Mouse (Mus musculus): Measurements from ENCODE around the gene Mageh1. TPM values are rescaled to one million over a fixed set of nuclear protein-coding genes. Genes with fewer than 3 reads are reported as not detected.
A peak's percentile ranks its signal among the peaks of the same experiment; 100 is the strongest.
"Not testable (repeated sequence)": the region's sequence is repeated elsewhere in the genome, so short reads cannot be mapped to it uniquely, and the experiment has no call there.

Mageh1 gene
- 10 to 100 TPM; 65.2 to 73.0 TPM for total RNA-seq (2021)

DNA sequence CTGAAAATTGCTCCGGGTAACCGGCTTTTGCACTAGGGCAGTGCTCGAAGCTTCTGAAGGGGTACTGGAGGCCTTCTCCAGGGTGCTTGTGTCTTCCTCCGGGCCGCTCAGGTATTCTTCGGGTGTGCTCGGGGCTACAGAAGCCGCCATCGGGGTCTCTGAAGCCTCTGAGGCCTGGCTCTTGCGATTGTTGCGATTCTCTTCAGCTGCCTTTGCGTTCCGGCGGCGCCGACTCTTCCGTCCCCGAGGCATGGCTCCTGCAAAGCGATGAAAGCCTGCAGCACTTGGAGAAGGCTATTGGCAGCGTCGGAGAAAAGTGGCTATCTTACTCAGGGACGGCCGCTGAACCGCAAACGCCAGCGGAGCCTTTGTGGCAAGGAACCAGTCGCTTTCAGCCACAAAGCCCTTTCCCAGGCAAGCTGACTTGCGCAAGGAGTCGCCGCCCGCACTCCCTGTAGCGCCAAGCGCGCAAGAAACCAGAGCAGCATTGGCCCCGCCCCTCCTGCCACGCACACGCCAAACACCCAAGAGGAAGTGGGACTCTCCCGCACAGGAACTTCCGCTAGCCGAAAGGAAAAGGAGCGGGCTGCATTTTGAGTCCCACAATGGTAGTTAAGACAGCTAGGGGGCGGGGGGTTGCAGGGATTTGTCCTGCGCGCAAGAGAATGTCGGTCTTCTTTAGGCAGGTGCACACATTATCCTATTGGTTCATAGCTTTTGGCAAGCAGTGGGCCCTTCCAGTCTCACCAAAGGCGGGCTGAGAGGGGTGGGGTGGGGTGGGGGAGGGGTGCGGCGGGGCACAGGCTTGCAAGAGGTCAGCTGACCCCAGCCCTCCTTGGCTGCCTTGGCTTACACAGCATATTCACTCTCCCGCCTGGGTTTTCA is at the start of gene Mageh1:
Gene Mageh1, minus strand, starts transcription at position 489 of the 885 bp plus-strand sequence.
- peak; percentile 89 for DNase-seq
- intact Hi-C loops (cut with DNase I), result no loop called here

DNA sequence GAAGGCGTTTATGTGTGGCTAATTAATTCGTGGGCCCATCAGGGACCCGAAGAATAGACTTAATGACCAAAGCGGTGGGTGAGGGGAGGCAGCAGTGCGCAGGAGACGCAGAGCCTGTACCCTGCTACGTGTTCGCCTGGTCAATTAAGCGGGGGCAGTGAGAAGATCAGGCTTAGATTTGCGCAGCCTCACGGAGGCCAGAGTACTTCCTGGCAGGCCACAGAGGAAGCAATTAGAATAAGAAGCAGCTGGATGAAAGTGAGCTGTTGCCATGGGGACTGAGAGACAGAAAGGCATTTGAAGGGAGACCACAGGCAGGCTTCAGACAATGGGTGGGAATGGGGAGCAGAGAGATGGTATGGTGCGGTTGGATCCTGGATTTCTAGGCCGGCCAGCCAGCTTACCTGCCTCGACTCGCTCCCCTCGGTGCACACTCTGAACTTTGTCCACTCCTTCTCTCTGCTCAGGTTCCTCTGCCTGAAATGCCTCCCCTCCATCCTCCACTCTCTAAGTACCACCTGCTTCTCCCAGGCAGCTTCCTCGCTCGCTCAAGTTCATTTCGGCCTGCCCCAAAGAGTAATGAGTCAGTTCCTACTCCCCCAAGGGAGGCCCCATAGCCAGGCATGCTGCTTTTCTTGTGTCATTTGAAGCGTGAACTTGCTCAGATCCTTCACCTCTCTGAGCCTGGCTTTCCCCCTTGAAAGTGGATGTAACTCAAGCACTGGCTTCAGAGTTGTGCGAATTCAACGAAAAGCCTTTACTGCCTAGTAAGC is 783 bp upstream of the Mageh1 start:
- intact Hi-C loops (cut with DNase I); DNase-seq: not testable (repeated sequence)

DNA sequence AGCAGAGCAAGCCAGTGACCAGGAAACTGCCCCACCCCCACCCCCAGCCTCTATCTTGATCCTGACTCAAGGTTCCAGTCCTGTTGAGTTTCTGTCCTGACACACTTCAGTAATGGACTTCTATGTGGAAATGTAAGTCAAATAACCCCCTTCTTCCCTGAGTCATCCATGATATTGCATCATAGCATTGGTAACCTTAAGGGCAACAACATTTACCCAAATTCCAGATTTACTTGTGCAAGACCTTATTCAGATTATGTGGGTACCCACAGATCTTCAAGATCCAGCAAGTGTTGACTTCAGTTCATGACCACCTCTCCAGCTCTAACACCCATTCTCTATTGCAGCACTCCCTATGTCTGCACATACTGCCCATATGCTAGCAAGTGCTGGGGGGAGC is 5.8 kb downstream of the Mageh1 start:
- intact Hi-C loops (cut with DNase I); DNase-seq: not testable (repeated sequence)

DNA sequence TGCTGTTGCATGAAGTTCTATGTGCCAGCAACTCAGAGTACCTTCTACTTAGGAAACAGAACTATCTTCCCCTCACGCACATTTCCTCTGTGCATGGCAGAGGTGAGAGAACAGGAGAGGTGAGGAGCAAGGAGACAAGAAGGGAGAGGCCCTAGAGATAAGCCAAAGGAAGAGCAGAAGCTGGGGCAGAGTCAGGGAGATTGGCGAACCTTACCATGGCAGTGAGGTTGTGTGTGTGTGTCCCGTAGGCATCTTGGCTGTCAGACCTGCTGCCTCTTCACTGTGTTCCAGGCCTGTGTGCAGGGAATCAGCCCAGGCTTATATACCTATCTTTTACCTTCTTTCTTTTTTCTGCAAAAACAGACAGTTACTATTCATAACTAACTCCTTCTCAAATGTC is 11.7 kb downstream of the Mageh1 start:
- DNase-seq; intact Hi-C loops (cut with DNase I): not testable (repeated sequence)

DNA sequence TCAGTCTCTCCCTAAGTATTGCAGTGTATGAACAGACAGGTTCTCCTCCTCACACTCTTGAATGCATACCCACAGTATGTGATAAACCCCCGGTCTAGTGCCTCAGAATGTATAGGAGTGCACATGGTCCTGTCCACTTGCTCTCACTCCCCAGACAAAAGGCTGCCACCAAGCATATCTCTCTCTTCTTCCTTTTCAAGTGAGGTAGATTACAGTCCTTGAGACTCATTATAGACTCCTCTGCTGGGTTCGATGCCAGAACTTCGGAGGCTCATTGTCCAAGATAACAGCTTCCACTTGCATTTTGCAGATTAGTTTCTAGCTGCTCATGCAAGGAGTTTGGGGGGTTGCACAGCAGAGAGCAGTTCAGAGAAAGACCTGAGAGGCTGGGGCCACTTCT is 12.1 kb downstream of the Mageh1 start:
- DNase-seq; intact Hi-C loops (cut with DNase I): not testable (repeated sequence)

DNA sequence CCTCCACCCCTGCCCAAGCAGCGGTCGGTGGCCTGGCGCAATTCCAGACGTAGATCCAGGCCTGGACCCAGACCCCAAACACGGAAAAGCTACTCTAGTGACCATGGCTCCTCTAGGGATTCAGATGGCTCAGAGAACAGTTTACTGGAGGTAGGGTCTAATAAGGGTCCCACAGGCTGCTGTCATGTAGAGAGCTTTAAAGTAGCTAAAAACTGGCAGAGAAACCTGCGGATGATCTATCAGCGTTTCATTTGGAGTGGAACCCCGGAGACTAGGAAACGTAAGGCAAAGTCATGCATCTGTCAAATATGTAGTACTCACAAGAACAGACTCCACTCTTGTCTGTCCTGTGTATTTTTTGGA is 29.7 kb downstream of the Mageh1 start:
- intact Hi-C loops (cut with DNase I), result no loop called here
- DNase-seq, result no peak

DNA sequence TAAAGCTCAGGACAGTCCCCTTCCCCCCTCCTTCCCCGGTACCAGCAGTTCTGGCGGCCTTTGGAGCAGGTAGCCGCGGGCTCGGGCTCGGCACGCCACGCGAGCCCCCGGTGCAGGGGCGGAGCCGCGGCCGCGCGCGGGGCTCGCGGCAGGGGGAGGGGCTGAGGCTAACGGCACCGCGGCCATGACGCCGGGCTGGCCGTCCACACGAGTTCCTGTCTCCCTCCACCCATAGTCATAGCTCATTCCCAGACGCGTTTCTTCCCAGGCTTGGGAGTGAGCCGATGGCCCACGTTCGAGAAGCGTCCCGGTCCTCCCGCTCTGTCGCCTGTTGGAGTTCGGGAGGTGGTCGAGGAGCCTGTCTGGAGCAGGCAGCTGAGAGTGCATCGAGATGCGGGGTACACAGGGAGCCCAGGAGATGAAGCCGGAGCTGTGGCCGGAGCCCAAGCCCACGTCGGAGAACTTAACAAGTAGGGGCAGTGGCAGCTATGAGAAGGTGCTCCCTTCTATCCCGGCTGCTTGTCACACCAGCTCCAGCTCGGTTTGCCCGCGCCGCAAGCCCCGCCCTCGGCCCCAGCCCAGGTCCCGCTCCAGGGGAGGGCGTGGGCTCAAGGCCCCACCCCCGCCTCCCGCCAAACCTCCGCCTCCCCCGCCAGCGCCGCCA is 30.2 kb downstream of the Mageh1 start:
- DNase-seq, result peak; percentile 62
- intact Hi-C loops (cut with DNase I), result no loop called here

DNA sequence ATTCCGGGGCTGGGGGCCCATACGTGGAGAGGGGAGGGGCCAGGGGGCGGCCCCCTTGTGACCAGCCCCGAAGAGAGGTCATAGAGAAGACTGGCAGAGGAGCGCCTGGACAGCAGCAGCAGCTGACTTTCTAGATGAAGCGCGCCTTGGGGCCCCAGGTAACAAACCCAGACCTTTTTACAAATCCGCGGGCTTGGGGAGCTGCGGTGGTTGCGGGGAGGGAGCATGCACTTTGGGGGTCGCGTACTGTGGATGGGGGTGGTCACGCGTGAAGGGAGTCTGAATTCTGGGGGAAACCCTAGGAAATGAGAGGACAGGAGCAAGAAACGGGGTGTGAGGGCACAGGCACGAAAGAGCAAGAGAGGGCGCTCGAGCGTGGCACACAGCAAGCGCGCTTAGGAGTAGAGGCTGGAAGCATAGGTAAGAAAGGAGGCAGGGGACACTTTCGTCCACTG is 31.0 kb downstream of the Mageh1 start, which contains the start of gene Usp51:
Gene Usp51, plus strand, starts transcription at position 83 of the 455 bp plus-strand sequence.
- intact Hi-C loops (cut with DNase I), result no loop called here
- peak; percentile 49 for DNase-seq

DNA sequence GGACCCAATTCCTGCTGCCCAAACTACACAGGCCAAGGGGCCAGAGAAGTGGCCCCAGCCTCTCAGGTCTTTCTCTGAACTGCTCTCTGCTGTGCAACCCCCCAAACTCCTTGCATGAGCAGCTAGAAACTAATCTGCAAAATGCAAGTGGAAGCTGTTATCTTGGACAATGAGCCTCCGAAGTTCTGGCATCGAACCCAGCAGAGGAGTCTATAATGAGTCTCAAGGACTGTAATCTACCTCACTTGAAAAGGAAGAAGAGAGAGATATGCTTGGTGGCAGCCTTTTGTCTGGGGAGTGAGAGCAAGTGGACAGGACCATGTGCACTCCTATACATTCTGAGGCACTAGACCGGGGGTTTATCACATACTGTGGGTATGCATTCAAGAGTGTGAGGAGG is 41.3 kb downstream of the Mageh1 start:
- DNase-seq; intact Hi-C loops (cut with DNase I): not testable (repeated sequence)

DNA sequence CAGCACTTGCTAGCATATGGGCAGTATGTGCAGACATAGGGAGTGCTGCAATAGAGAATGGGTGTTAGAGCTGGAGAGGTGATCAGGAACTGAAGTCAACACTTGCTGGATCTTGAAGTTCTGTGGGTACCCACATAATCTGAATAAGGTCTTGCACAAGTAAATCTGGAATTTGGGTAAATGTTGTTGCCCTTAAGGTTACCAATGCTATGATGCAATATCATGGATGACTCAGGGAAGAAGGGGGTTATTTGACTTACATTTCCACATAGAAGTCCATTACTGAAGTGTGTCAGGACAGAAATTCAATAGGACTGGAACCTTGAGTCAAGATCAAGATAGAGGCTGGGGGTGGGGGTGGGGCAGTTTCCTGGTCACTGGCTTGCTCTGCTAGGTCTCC is 47.5 kb downstream of the Mageh1 start:
- intact Hi-C loops (cut with DNase I); DNase-seq: not testable (repeated sequence)

Other genes with a start within 250 kb of the Mageh1 start
- 1 to 10 TPM; 2.8 to 3.3 TPM for gene Usp51, start 31.1 kb downstream of the Mageh1 start, total RNA-seq (2021)
- under 1 TPM; 0.46 to 0.70 TPM for gene Foxr2, start 81.2 kb upstream of the Mageh1 start, total RNA-seq (2021)
- gene Rragb, start 102.4 kb upstream of the Mageh1 start, total RNA-seq (2021), result 10 to 100 TPM; 60.3 to 65.6 TPM
- 10 to 100 TPM; 32.0 to 39.1 TPM for gene Klf8, start 199.9 kb upstream of the Mageh1 start, total RNA-seq (2021)

Measured in left cerebral cortex, postnatal 4 days (tissue).